8 mouse cellular contexts compared by ENCODE assay signal in genomic region chr13:95286989-95287388, GRCm38 (mm10). TPM values are rescaled to one million over a fixed set of nuclear protein-coding genes. Genes with fewer than 3 reads are reported as not detected.
A peak's percentile ranks its signal among the peaks of the same experiment; 100 is the strongest.
DNase-seq lines count a peak whose midpoint lies in the region; ATAC-seq and TF ChIP-seq lines count a peak whose summit lies in the region.

No protein-coding gene starts in this region.

- no peaks in the 10 kb centered on the region for H3K27me3 ChIP-seq in CH12.LX (replicated peaks)
- H3K27me3 ChIP-seq in embryonic facial prominence, embryonic 15.5 days: no peaks in the 10 kb centered on the region
- no peaks in the 10 kb centered on the region for H3K27me3 ChIP-seq in heart, embryonic 10.5 days (ENCODE audit: insufficient read depth, poor library complexity, severe bottlenecking)
- 0 out of 2 replicates have a peak, but pooled peaks cover 3% of the 10 kb centered on the region for H3K27me3 ChIP-seq in kidney, embryonic 16.5 days (ENCODE audit: insufficient read depth, low read length)
- no peaks in the 10 kb centered on the region for H3K27me3 ChIP-seq in liver, embryonic 13.5 days

- TF ChIP-seq POLR2A in CH12.LX (IDR thresholded peaks at IDR 0.05; ENCODE audit: low read depth, low read length): no peak
- no peak for TF ChIP-seq POLR2A in bone marrow, adult 2 months (IDR thresholded peaks at IDR 0.05; ENCODE audit: borderline replicate concordance, control insufficient read depth, low read depth, low read length)

- dilution Hi-C loops in CH12.LX (cut with MboI; ENCODE audit: extremely low pct_ligation_motif_present, extremely low pct_unique_long_range_greater_than_20kb, low sequenced_read_pairs): no loop called here

- peak; percentile 65 for DNase-seq in CH12.LX (ENCODE audit: extremely low read depth)
- peak; percentile 82 for DNase-seq in heart, embryonic 10.5 days (ENCODE audit: low spot score)
- DNase-seq in liver, embryonic 13.5 days: peak; percentile 5
- peak; percentile 70 for DNase-seq in ovary, adult 18-20 months (ENCODE audit: low spot score)
- DNase-seq in thymus, postnatal 4 days: peak; percentile 60

- no peaks in the 10 kb centered on the region for H3K79me2 ChIP-seq in CH12.LX (replicated peaks; ENCODE audit: control insufficient read depth, extremely low read depth, insufficient read depth, poor library complexity, severe bottlenecking)

- WGBS in bone marrow, adult 2 months: 5% methylated on average over 7 of the region's 7 CpGs
- 3% methylated on average over 7 of the region's 7 CpGs for WGBS in embryonic facial prominence, embryonic 15.5 days
- WGBS in heart, embryonic 10.5 days: 9% methylated on average over 7 of the region's 7 CpGs
- 3% methylated on average over 7 of the region's 7 CpGs for WGBS in kidney, embryonic 16.5 days
- 7% methylated on average over 7 of the region's 7 CpGs for WGBS in liver, embryonic 13.5 days (ENCODE audit: insufficient replicate concordance)

- no peak overlapping the region for H3K9ac ChIP-seq in CH12.LX (ENCODE audit: insufficient read depth, low read depth)
- H3K9ac ChIP-seq in embryonic facial prominence, embryonic 15.5 days: no peak overlapping the region
- H3K9ac ChIP-seq in kidney, embryonic 16.5 days (replicated peaks; ENCODE audit: low read length): no peak overlapping the region
- no peak overlapping the region for H3K9ac ChIP-seq in liver, embryonic 13.5 days

- in situ Hi-C loops in CH12.LX (cut with MboI; ENCODE audit: low pct_ligation_motif_present, low pct_unique_long_range_greater_than_20kb, low sequenced_read_pairs): loop anchor here (25.0 kb wide), 1 partner anchor 225 kb away; no protein-coding TSS in a partner anchor

- peak; percentile 81 for TF ChIP-seq RAD21 in CH12.LX (IDR thresholded peaks at IDR 0.05; ENCODE audit: low read depth, low read length)

- TF ChIP-seq EP300 in CH12.LX (IDR thresholded peaks at IDR 0.05; ENCODE audit: low read length): no peak

- no peaks in the 10 kb centered on the region for H3K9me3 ChIP-seq in CH12.LX (replicated peaks; ENCODE audit: low read length)
- H3K9me3 ChIP-seq in embryonic facial prominence, embryonic 15.5 days (replicated peaks): no peaks in the 10 kb centered on the region
- no peaks in the 10 kb centered on the region for H3K9me3 ChIP-seq in heart, embryonic 10.5 days
- H3K9me3 ChIP-seq in kidney, embryonic 16.5 days (ENCODE audit: low read length): no peaks in the 10 kb centered on the region
- no peaks in the 10 kb centered on the region for H3K9me3 ChIP-seq in liver, embryonic 13.5 days (replicated peaks)

- H3K4me2 ChIP-seq in CH12.LX (ENCODE audit: insufficient read depth, low read depth, poor library complexity, severe bottlenecking): no peak overlapping the region
- H3K4me2 ChIP-seq in embryonic facial prominence, embryonic 15.5 days (replicated peaks): no peak overlapping the region
- H3K4me2 ChIP-seq in kidney, embryonic 16.5 days (replicated peaks; ENCODE audit: low read depth, low read length): no peak overlapping the region
- no peak overlapping the region for H3K4me2 ChIP-seq in liver, embryonic 13.5 days

- no peak overlapping the region for H3K27ac ChIP-seq in CH12.LX (ENCODE audit: insufficient read depth, low read depth)
- H3K27ac ChIP-seq in bone marrow, adult 2 months (ENCODE audit: control insufficient read depth, insufficient read depth, low read depth, low read length, poor library complexity): no peak overlapping the region
- H3K27ac ChIP-seq in embryonic facial prominence, embryonic 15.5 days (replicated peaks): no peak overlapping the region
- no peak overlapping the region for H3K27ac ChIP-seq in heart, embryonic 10.5 days
- H3K27ac ChIP-seq in kidney, embryonic 16.5 days (ENCODE audit: low read length): no peak overlapping the region
- no peak overlapping the region for H3K27ac ChIP-seq in liver, embryonic 13.5 days

- no peaks in the 10 kb centered on the region for H3K36me3 ChIP-seq in CH12.LX (replicated peaks in 1 of 2; ENCODE audit: control insufficient read depth in 1 of 2, insufficient read depth in 1 of 2, low read length in 1 of 2)
- H3K36me3 ChIP-seq in embryonic facial prominence, embryonic 15.5 days: no peaks in the 10 kb centered on the region
- no peaks in the 10 kb centered on the region for H3K36me3 ChIP-seq in heart, embryonic 10.5 days
- H3K36me3 ChIP-seq in kidney, embryonic 16.5 days (ENCODE audit: insufficient read depth, low read length): no peaks in the 10 kb centered on the region
- no peaks in the 10 kb centered on the region for H3K36me3 ChIP-seq in liver, embryonic 13.5 days

- H3K4me3 ChIP-seq in CH12.LX (replicated peaks in 1 of 3; ENCODE audit: low read depth in 2 of 3, low read length in 2 of 3, poor library complexity in 1 of 3): no peak overlapping the region
- H3K4me3 ChIP-seq in bone marrow, adult 2 months (replicated peaks; ENCODE audit: control insufficient read depth, low read depth, low read length): no peak overlapping the region
- no peak overlapping the region for H3K4me3 ChIP-seq in embryonic facial prominence, embryonic 15.5 days (replicated peaks)
- H3K4me3 ChIP-seq in heart, embryonic 10.5 days: no peak overlapping the region
- H3K4me3 ChIP-seq in kidney, embryonic 16.5 days (ENCODE audit: low read length): no peak overlapping the region
- no peak overlapping the region for H3K4me3 ChIP-seq in liver, embryonic 13.5 days (replicated peaks)

- TF ChIP-seq CTCF in CH12.LX (conservative IDR thresholded peaks at IDR 0.05 in 1 of 2, IDR thresholded peaks at IDR 0.05 in 1 of 2; ENCODE audit: low read depth in 2 of 2, low read length in 2 of 2): peak; percentile 38 to 86; a peak in 3 of 4 replicates
- peak; percentile 42; the same call in 1 of the 2 replicates for TF ChIP-seq CTCF in bone marrow, adult 2 months (IDR thresholded peaks at IDR 0.05; ENCODE audit: control insufficient read depth, insufficient read depth, low read length)

- peaks cover 0 to 2% of the 10 kb centered on the region in 2 experiments; a peak in 2 of 4 replicates for H3K4me1 ChIP-seq in CH12.LX (ENCODE audit: control insufficient read depth in 1 of 2, insufficient read depth in 2 of 2)
- H3K4me1 ChIP-seq in bone marrow, adult 2 months (ENCODE audit: control insufficient read depth, insufficient read depth, low read length): no peaks in the 10 kb centered on the region
- H3K4me1 ChIP-seq in embryonic facial prominence, embryonic 15.5 days: no peaks in the 10 kb centered on the region
- H3K4me1 ChIP-seq in heart, embryonic 10.5 days: no peaks in the 10 kb centered on the region
- H3K4me1 ChIP-seq in kidney, embryonic 16.5 days (ENCODE audit: insufficient read depth, low read length): peaks cover 10% of the 10 kb centered on the region
- no peaks in the 10 kb centered on the region for H3K4me1 ChIP-seq in liver, embryonic 13.5 days (replicated peaks)

- ATAC-seq in embryonic facial prominence, embryonic 15.5 days (ENCODE audit: insufficient number of reproducible peaks, low FRiP score, low TSS enrichment, low read depth): peak; percentile 63; the same call in 1 of the 2 replicates
- peak; percentile 89 for ATAC-seq in kidney, embryonic 16.5 days (ENCODE audit: low FRiP score, low TSS enrichment)
- ATAC-seq in liver, embryonic 13.5 days (ENCODE audit: low read depth): no peak

TF ChIP-seq in CH12.LX, 34 proteins besides CTCF, POLR2A, EP300 and RAD21:
- TF ChIP-seq MYC (IDR thresholded peaks at IDR 0.05; ENCODE audit: low read depth, low read length) (no peak), SMC3 (IDR thresholded peaks at IDR 0.05; ENCODE audit: low read depth, low read length) (peak; percentile 79)
TF ChIP-seq in CH12.LX: peak in this region for 1.

RNA-seq across cellular contexts. Expression of gene Zbed3, which starts 36.4 kb away (rescaled TPM):
- total RNA-seq in CH12.LX (2012; rRNA removed) (6.2 and 8.2 TPM in 2 replicates), CH12.LX (2014; rRNA removed) (7.6 and 9.0 TPM in 2 replicates)
- 40.2 and 50.3 TPM in 2 replicates for polyA plus RNA-seq in CH12.LX (2012; ENCODE audit: insufficient read length, low read depth)
- 1.8 and 4.0 TPM in 2 replicates for polyA plus RNA-seq in bone marrow, adult 2 months (2011; ENCODE audit: insufficient read depth, insufficient read length, low replicate concordance, missing spikeins)
- 57.1 and 59.8 TPM in 2 replicates for polyA plus RNA-seq in embryonic facial prominence, embryonic 15.5 days (2015; fragmentation: Nextera tagmentation; extraction: Ambion mirVana)
- polyA plus RNA-seq in heart, embryonic 10.5 days (2016; fragmentation: Nextera tagmentation; extraction: Ambion mirVana): 52.1 and 56.2 TPM in 2 replicates
- polyA plus RNA-seq in kidney, embryonic 16.5 days (2015; fragmentation: Nextera tagmentation; extraction: Ambion mirVana): 77.8 and 85.6 TPM in 2 replicates
- polyA plus RNA-seq in liver, embryonic 13.5 days (2015; fragmentation: Nextera tagmentation; extraction: Ambion mirVana): 7.1 and 8.0 TPM in 2 replicates

RNA-seq across cellular contexts. Expression of gene Pde8b, which starts 36.9 kb away (rescaled TPM):
- total RNA-seq in CH12.LX (2012; rRNA removed) (0.25 and 0.76 TPM in 2 replicates), CH12.LX (2014; rRNA removed) (0.93 and 0.99 TPM in 2 replicates)
- 2.0 and 2.5 TPM in 2 replicates for polyA plus RNA-seq in CH12.LX (2012; ENCODE audit: insufficient read length, low read depth)
- 5.4 and 6.3 TPM in 2 replicates for polyA plus RNA-seq in bone marrow, adult 2 months (2011; ENCODE audit: insufficient read depth, insufficient read length, low replicate concordance, missing spikeins)
- polyA plus RNA-seq in embryonic facial prominence, embryonic 15.5 days (2015; fragmentation: Nextera tagmentation; extraction: Ambion mirVana): 3.1 and 3.7 TPM in 2 replicates
- polyA plus RNA-seq in heart, embryonic 10.5 days (2016; fragmentation: Nextera tagmentation; extraction: Ambion mirVana): 0.63 and 0.93 TPM in 2 replicates
- 12.4 and 14.4 TPM in 2 replicates for polyA plus RNA-seq in kidney, embryonic 16.5 days (2015; fragmentation: Nextera tagmentation; extraction: Ambion mirVana)
- polyA plus RNA-seq in liver, embryonic 13.5 days (2015; fragmentation: Nextera tagmentation; extraction: Ambion mirVana): 0.53 and 0.65 TPM in 2 replicates

Comparison
In these comparisons a context has a peak if more than half of its experiments do, and no peak if none do; other contexts are left out.
1. DNase-seq: peak in every context shown above with its lines; median percentile 82 in heart, embryonic 10.5 days; 70 in ovary, adult 18-20 months; 65 in CH12.LX; 60 in thymus, postnatal 4 days; 5 in liver, embryonic 13.5 days.